Mouse (Mus musculus) intestine, postnatal 0 days (tissue): ENCODE results near the gene Cadps2. TPM values are rescaled to one million over a fixed set of nuclear protein-coding genes. Genes with fewer than 3 reads are reported as not detected.

ENCODE experiments used
- ATAC-seq: fragments of 200-750 bp; cut with Nextera tagmentation; 2 replicates; pipeline ENCODE4 v1.8.0; 2017; ENCODE audit warnings: mild to moderate bottlenecking, moderate TSS enrichment, moderate library complexity
- H3K27ac ChIP-seq: fragments of 300-500 bp; sonication (generic); 2 replicates; pipeline ENCODE4 v1.5.1; 2014; ENCODE audit warnings: mild to moderate bottlenecking, low read depth, low read length, moderate library complexity
- H3K27me3 ChIP-seq: fragments of 300-500 bp; sonication (generic); replicated peaks from 2 replicates; pipeline ENCODE4 v1.6.1; 2014; ENCODE audit warnings: low read length, mixed read lengths; ENCODE audit not compliant: control insufficient read depth, insufficient read depth
- H3K36me3 ChIP-seq: fragments of 300-500 bp; sonication (generic); 2 replicates; pipeline ENCODE4 v1.6.1; 2014; ENCODE audit warnings: mild to moderate bottlenecking, moderate library complexity; ENCODE audit not compliant: control insufficient read depth, insufficient read depth
- H3K4me1 ChIP-seq: fragments of 300-500 bp; sonication (generic); replicated peaks from 2 replicates; pipeline ENCODE4 v1.6.1; 2014; ENCODE audit warnings: antibody characterized with exemption, low read length, mixed read lengths; ENCODE audit not compliant: control insufficient read depth, insufficient read depth
- H3K4me2 ChIP-seq: fragments of 300-500 bp; sonication (generic); replicated peaks from 2 replicates; pipeline ENCODE4 v1.6.1; 2014; ENCODE audit warnings: low read depth, mild to moderate bottlenecking, moderate library complexity
- H3K4me3 ChIP-seq: fragments of 300-500 bp; sonication (generic); 2 replicates; pipeline ENCODE4 v1.5.1; 2014; ENCODE audit warnings: low read depth, low read length
- H3K9ac ChIP-seq: fragments of 300-500 bp; sonication (generic); 2 replicates; pipeline ENCODE4 v1.6.1; 2014; ENCODE audit warnings: mild to moderate bottlenecking, low read depth, low read length
- H3K9me3 ChIP-seq: fragments of 300-500 bp; sonication (generic); 2 replicates; pipeline ENCODE4 v1.6.1; 2016; ENCODE audit warnings: mixed run types; ENCODE audit not compliant: control insufficient read depth
- CTCF ChIP-seq: sonication (generic); IDR thresholded peaks from 2 replicates; pipeline ENCODE4 v1.5.1; 2016; ENCODE audit warnings: low read depth, mild to moderate bottlenecking, control low read depth, antibody characterized with exemption, moderate library complexity
- WGBS: fragments of 180-500 bp; shearing (Covaris S2); extraction: QIAGEN DNeasy Blood & Tissue Kit; methylation state at CpG from one replicate; pipeline ENCODE4 v1.1.7; 2014; 5-methylcytosine and 5-hydroxymethylcytosine counted together
- polyA plus RNA-seq: library from polyadenylated mRNA; unstranded; fragments of >200 nt; fragmentation: Nextera tagmentation; extraction: Ambion mirVana; gene quantifications from 2 replicates; pipeline ENCODE4 v1.2.1, GENCODE M21; 2015

Gene Cadps2
- polyA plus RNA-seq, 1 experiment from 2014 or later: 1.3 TPM

- ATAC-seq: no peak
- Histone ChIP-seq H3K27ac (no peak overlapping the region), H3K4me1 (no peaks in the 10 kb centered on the region), H3K4me3 (no peak overlapping the region), H3K36me3 (no peaks in the 10 kb centered on the region), H3K4me2 (no peak overlapping the region), H3K9ac (no peak overlapping the region), H3K9me3 (no peaks in the 10 kb centered on the region), H3K27me3 (no peaks in the 10 kb centered on the region)
- TF ChIP-seq CTCF: no peak
- 87% methylated on average over 9 of the region's 9 CpGs for WGBS
These were observed 205.2 kb downstream of the Cadps2 start for GRCm38 (mm10) chr6:23634016-23634415.

DNA sequence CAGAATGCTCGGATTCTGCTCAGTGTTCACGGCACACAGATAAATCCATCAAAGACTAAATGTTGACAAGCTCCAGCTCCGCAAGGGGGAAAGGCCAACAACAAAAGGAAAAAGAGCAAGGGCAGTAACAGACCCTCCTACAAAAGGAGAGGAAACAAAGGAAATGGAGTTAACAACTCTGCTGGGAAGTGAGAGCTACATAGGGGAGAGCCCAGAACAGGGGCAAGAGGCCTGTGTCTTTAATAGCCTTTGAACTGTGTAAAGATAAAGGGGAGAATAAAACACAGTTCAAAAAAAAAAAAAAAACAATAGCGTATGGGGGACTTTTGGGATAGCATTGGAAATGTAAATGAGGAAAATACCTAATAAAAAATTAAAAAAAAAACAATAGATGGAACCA lies 208.8 kb downstream of the Cadps2 start:
- H3K36me3 ChIP-seq: no peaks in the 10 kb centered on the region
- no peak for ATAC-seq
- H3K4me3 ChIP-seq: no peak overlapping the region
- no peak for TF ChIP-seq CTCF
- H3K9me3 ChIP-seq: no peaks in the 10 kb centered on the region
- H3K4me2 ChIP-seq: no peak overlapping the region
- H3K4me1 ChIP-seq: no peaks in the 10 kb centered on the region
- no peak overlapping the region for H3K27ac ChIP-seq
- H3K9ac ChIP-seq: no peak overlapping the region
- H3K27me3 ChIP-seq: no peaks in the 10 kb centered on the region
- 33% methylated on average over 4 of the region's 4 CpGs for WGBS

DNA sequence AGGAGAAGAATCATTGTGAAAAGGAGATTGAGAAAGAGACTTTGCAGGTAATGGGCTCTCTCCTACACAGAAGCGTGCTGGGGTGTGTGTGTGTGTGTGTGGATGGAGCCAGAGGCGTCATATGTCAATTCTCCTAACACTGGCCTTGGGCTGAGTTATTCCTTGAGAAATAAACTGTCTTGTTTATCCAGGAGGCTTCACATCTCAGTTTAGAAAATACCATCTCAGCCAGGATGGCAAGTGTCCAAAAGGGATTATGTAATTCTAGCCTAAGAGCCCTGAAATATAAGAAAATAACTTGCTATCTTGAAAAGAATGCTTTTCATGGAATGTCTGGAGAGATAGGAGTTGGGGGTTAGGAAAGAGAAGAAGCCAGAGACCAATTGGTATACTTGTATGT lies 264.1 kb downstream of the Cadps2 start:
- H3K27ac ChIP-seq: no peak overlapping the region
- no peaks in the 10 kb centered on the region for H3K27me3 ChIP-seq
- H3K9ac ChIP-seq: no peak overlapping the region
- 68% methylated on average over 2 of the region's 2 CpGs for WGBS
- no peak overlapping the region for H3K4me2 ChIP-seq
- no peak for ATAC-seq
- H3K36me3 ChIP-seq: no peaks in the 10 kb centered on the region
- no peak overlapping the region for H3K4me3 ChIP-seq
- no peaks in the 10 kb centered on the region for H3K9me3 ChIP-seq
- TF ChIP-seq CTCF: no peak
- no peaks in the 10 kb centered on the region for H3K4me1 ChIP-seq

GRCm38 (mm10) chr6:23573750-23574149 lies 265.5 kb downstream of the Cadps2 start:
- Histone ChIP-seq H3K4me3 (no peak overlapping the region), H3K27ac (no peak overlapping the region), H3K4me2 (no peak overlapping the region), H3K27me3 (no peaks in the 10 kb centered on the region), H3K36me3 (no peaks in the 10 kb centered on the region), H3K9ac (no peak overlapping the region), H3K9me3 (no peaks in the 10 kb centered on the region), H3K4me1 (no peaks in the 10 kb centered on the region)
- 86% methylated on average over 4 of the region's 4 CpGs for WGBS
- no peak for ATAC-seq
- TF ChIP-seq CTCF: no peak

DNA sequence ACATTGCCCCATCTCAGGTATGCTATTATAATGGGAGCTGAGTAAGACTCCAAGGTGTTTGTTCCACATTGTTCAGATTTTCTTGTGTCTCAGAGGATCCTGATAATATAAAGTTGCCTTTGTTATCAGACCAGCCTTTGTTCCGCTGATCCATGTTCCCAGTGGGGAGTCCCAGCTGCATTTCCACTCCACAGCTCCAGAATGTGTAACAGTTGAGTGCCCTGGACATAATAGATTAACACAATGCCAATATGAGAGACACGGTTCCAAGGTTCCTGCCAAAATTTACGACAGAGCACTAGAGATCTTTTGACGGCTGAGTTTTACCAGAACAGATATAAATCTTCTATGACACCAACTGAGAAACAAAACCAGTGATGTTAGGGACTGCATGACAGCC lies 266.8 kb downstream of the Cadps2 start:
- no peaks in the 10 kb centered on the region for H3K27me3 ChIP-seq
- H3K4me3 ChIP-seq: no peak overlapping the region
- no peak overlapping the region for H3K4me2 ChIP-seq
- H3K27ac ChIP-seq: no peak overlapping the region
- H3K4me1 ChIP-seq: no peaks in the 10 kb centered on the region
- 59% methylated on average over 4 of the region's 4 CpGs for WGBS
- no peaks in the 10 kb centered on the region for H3K36me3 ChIP-seq
- H3K9me3 ChIP-seq: no peaks in the 10 kb centered on the region
- ATAC-seq: no peak
- TF ChIP-seq CTCF: no peak
- H3K9ac ChIP-seq: no peak overlapping the region

DNA sequence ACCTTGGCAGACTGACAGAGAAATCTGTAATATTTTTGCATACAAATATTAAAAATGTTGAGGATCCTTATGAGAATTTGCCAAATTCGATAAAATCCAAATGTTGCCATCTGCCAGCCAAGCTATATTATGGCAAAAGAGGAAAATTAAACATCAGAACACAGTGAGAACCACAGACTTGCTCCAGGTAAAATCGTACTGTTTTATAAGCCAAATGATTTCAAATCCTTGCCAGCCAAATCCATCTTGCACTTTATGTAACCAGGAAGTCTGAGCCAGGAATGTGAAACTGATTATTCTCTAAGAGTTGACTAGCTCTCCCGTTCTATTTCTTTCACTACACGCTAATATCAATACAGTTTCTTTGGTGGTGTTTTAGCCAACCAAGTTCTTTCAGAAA lies 269.5 kb downstream of the Cadps2 start:
- TF ChIP-seq CTCF: no peak
- Histone ChIP-seq H3K27ac (no peak overlapping the region), H3K4me1 (no peaks in the 10 kb centered on the region), H3K4me2 (no peak overlapping the region), H3K36me3 (no peaks in the 10 kb centered on the region), H3K9me3 (no peaks in the 10 kb centered on the region), H3K9ac (no peak overlapping the region), H3K27me3 (no peaks in the 10 kb centered on the region), H3K4me3 (no peak overlapping the region)
- 83% methylated on average over 4 of the region's 4 CpGs for whole genome bisulfite sequencing
- ATAC-seq: no peak

DNA sequence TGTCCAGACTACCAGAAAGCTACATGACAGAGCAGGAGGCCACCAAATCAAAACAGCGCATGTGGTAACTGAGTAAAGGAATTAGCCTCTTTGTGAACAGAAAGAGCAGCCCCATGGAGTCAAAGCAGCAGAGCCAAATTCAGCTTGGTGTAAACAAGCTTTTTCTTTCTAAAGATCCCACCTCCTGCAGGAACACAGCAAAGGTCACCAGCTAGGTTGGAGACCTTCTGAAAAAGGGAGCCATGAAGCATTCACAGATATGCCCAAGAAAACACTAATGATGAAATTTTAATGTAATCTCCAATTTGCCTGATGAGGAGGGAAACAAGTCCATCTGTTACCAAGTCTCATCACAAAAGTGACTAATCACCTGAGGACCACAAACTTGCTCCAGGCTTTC lies 270.5 kb downstream of the Cadps2 start:
- no peak for TF ChIP-seq CTCF

More for the DNA sequence above, 270.5 kb downstream of the Cadps2 start:
- Histone ChIP-seq H3K27ac (no peak overlapping the region), H3K9ac (no peak overlapping the region), H3K36me3 (no peaks in the 10 kb centered on the region), H3K4me3 (no peak overlapping the region), H3K4me2 (no peak overlapping the region), H3K9me3 (no peaks in the 10 kb centered on the region), H3K4me1 (no peaks in the 10 kb centered on the region), H3K27me3 (no peaks in the 10 kb centered on the region)
- 87% methylated on average over 1 of the region's 1 CpGs for WGBS
- no peak for ATAC-seq
